Mouse (Mus musculus) E14TG2a.4 (cell line): Measurements from ENCODE around the gene Sod2.

ENCODE experiments used
- CTCF ChIP-seq: conservative IDR thresholded peaks from 2 replicates; pipeline ENCODE4 v1.5.1; 2014; ENCODE audit warnings: low read length
- NANOG ChIP-seq: IDR thresholded peaks from 2 replicates; pipeline ENCODE4 v1.6.1; 2014; ENCODE audit warnings: borderline replicate concordance, low read length, mixed read lengths

- TF ChIP-seq CTCF (no peak), NANOG (no peak)
These were observed 22.7 kb upstream of the Sod2 start for GRCm38 (mm10) chr17:12983988-12984387.
